Mouse (Mus musculus): Measurements from ENCODE around the gene Stk32c. TPM values are rescaled to one million over a fixed set of nuclear protein-coding genes. Genes with fewer than 3 reads are reported as not detected.

Stk32c gene
- polyA plus RNA-seq, 2 experiments = 0.12 TPM; not detected in 1

DNA sequence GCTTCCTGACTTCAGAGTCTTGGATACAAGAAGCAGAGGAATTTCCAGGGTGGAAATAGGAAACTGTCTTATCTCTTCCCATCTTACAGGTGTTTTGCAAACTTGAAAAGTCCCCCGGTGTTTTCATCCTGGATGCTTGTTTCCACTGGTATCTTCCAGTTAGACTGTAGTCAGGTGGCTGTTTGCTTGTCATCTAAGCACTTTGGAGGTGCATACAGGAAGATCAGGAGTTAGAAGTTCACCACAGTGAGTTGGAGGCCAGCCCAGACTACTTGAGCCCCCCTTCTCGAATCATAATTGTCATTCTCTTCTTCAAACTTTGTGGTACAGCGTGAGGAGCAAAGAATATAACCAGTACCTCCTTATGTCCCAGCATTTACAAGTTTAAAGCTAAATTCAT lies 1.1 kb upstream of the Stk32c start:
- Histone ChIP-seq H3K9ac (replicated peaks) (no peak overlapping the region), H3K4me1 (replicated peaks; ENCODE audit: control insufficient read depth in 2 of 2, insufficient read depth in 2 of 2, low read length in 1 of 2) (peaks cover 0 to 5% of the 10 kb centered on the region in 2 experiments; a peak in 2 of 4 replicates), H3K27ac (no peak overlapping the region), H3K36me3 (replicated peaks; ENCODE audit: control insufficient read depth, insufficient read depth, low read depth) (no peaks in the 10 kb centered on the region), H3K4me3 (ENCODE audit: insufficient read depth in 1 of 2, low read depth in 2 of 2, low read length in 2 of 2) (no peak overlapping the region), H3K9me3 (ENCODE audit: control insufficient read depth, low read length) (no peaks in the 10 kb centered on the region), H3K27me3 (ENCODE audit: control insufficient read depth, insufficient read depth, low read length) (no peaks in the 10 kb centered on the region), H3K4me2 (ENCODE audit: low read depth) (no peak overlapping the region)
- WGBS (ENCODE audit: insufficient replicate concordance) = 53% methylated on average over 3 of the region's 3 CpGs
- ATAC-seq (ENCODE audit: insufficient read depth) (no peak), DNase-seq (ENCODE audit: low read depth in 3 of 3, low spot score in 3 of 3) (no peak)
- no peak for TF ChIP-seq CTCF (IDR thresholded peaks at IDR 0.05; ENCODE audit: low read depth)
- no peak for TF ChIP-seq EP300 (IDR thresholded peaks at IDR 0.05; ENCODE audit: low read depth)

DNA sequence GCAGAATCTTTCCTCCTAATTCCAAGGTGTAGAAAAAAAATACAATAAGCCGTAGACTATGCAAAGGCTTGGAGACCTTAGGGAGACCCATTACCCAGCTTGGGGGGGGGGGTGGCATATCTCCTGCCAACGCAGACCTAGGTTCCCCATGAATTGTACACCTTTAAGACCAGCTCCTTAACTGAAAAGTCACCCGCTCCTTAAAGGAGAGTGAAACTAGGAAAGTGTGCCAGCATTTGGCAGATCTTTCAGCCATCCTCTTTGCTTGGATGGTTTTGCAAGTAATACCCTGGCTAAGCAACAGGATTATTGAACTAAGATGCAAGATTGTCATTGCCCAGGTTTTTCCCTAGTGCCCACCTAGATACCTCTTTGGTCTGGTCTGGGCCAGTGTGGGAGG lies 644 bp upstream of the Stk32c start:
- ATAC-seq (ENCODE audit: insufficient read depth) (no peak), DNase-seq (ENCODE audit: low read depth in 3 of 3, low spot score in 3 of 3) (no peak)
- TF ChIP-seq EP300 (IDR thresholded peaks at IDR 0.05; ENCODE audit: low read depth) (no peak), CTCF (IDR thresholded peaks at IDR 0.05; ENCODE audit: low read depth) (no peak)
- Histone ChIP-seq H3K27me3 (ENCODE audit: control insufficient read depth, insufficient read depth, low read length) (no peaks in the 10 kb centered on the region), H3K27ac (no peak overlapping the region), H3K4me2 (ENCODE audit: low read depth) (peak overlapping the region; percentile 80), H3K4me3 (ENCODE audit: insufficient read depth in 1 of 2, low read depth in 2 of 2, low read length in 2 of 2) (peak overlapping the region in 1 of 2 experiments; percentile 57; a peak in 2 of 4 replicates), H3K4me1 (replicated peaks; ENCODE audit: control insufficient read depth in 2 of 2, insufficient read depth in 2 of 2, low read length in 1 of 2) (peaks cover 0 to 5% of the 10 kb centered on the region in 2 experiments; a peak in 2 of 4 replicates), H3K36me3 (replicated peaks; ENCODE audit: control insufficient read depth, insufficient read depth, low read depth) (no peaks in the 10 kb centered on the region), H3K9me3 (ENCODE audit: control insufficient read depth, low read length) (no peaks in the 10 kb centered on the region), H3K9ac (replicated peaks) (no peak overlapping the region)
- WGBS (ENCODE audit: insufficient replicate concordance) = 69% methylated on average over 3 of the region's 3 CpGs

DNA sequence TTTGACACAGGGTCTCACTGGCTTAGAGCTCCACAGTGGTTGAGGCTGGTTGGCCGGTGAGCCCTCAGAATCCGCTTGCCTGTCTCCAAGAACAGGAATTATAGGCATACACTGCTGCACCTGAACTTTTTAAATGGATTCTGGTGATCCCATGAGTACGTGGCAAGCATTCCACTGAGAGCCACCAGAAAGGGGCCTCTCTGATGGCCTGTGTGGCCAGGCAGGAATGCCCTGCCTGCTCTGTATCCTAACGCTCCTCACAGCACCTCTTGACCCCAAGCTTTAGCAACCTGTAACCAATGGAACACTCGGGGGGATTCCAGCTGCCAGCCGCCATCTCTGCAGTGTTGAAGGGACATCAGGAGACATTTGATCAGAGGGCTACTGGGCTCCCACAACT lies 1.3 kb downstream of the Stk32c start:
- Histone ChIP-seq H3K36me3 (replicated peaks; ENCODE audit: control insufficient read depth, insufficient read depth, low read depth) (no peaks in the 10 kb centered on the region), H3K4me1 (replicated peaks; ENCODE audit: control insufficient read depth in 2 of 2, insufficient read depth in 2 of 2, low read length in 1 of 2) (peaks cover 0 to 8% of the 10 kb centered on the region in 2 experiments; a peak in 2 of 4 replicates), H3K9me3 (ENCODE audit: control insufficient read depth, low read length) (no peaks in the 10 kb centered on the region), H3K4me3 (ENCODE audit: insufficient read depth in 1 of 2, low read depth in 2 of 2, low read length in 2 of 2) (no peak overlapping the region), H3K27me3 (ENCODE audit: control insufficient read depth, insufficient read depth, low read length) (no peaks in the 10 kb centered on the region), H3K9ac (replicated peaks) (no peak overlapping the region), H3K4me2 (ENCODE audit: low read depth) (no peak overlapping the region), H3K27ac (no peak overlapping the region)
- TF ChIP-seq EP300 (IDR thresholded peaks at IDR 0.05; ENCODE audit: low read depth) (no peak), CTCF (IDR thresholded peaks at IDR 0.05; ENCODE audit: low read depth) (no peak)
- ATAC-seq (ENCODE audit: insufficient read depth) (no peak), DNase-seq (ENCODE audit: low read depth in 3 of 3, low spot score in 3 of 3) (no peak)
- WGBS (ENCODE audit: insufficient replicate concordance) = 79% methylated on average over 6 of the region's 6 CpGs

DNA sequence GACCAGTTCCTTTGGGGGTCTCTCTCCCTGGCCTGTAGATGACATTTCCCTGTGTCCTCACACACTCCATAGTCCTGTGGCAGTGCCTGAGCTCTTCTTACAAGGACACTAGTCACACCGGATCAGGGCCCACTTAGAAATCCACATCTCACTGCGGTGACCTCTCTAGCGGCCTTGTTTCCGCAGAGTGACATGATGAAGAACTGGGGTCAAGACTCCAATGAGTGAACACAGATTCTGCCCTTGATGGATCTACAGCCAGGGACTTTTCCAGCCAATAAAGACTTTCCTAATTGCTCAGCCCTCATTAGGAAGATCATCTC lies 4.4 kb downstream of the Stk32c start:
- H3K27ac ChIP-seq = no peak overlapping the region
- WGBS (ENCODE audit: insufficient replicate concordance) = 76% methylated on average over 4 of the region's 4 CpGs
- no peaks in the 10 kb centered on the region for H3K9me3 ChIP-seq (ENCODE audit: control insufficient read depth, low read length)
- H3K36me3 ChIP-seq (replicated peaks; ENCODE audit: control insufficient read depth, insufficient read depth, low read depth) = no peaks in the 10 kb centered on the region
- H3K4me1 ChIP-seq (replicated peaks; ENCODE audit: control insufficient read depth in 2 of 2, insufficient read depth in 2 of 2, low read length in 1 of 2) = peaks cover 0 to 8% of the 10 kb centered on the region in 2 experiments; a peak in 2 of 4 replicates
- H3K4me2 ChIP-seq (ENCODE audit: low read depth) = no peak overlapping the region
- H3K4me3 ChIP-seq (ENCODE audit: insufficient read depth in 1 of 2, low read depth in 2 of 2, low read length in 2 of 2) = no peak overlapping the region
- no peaks in the 10 kb centered on the region for H3K27me3 ChIP-seq (ENCODE audit: control insufficient read depth, insufficient read depth, low read length)
- no peak overlapping the region for H3K9ac ChIP-seq (replicated peaks)
- TF ChIP-seq EP300 (IDR thresholded peaks at IDR 0.05; ENCODE audit: low read depth) (no peak), CTCF (IDR thresholded peaks at IDR 0.05; ENCODE audit: low read depth) (no peak)
- ATAC-seq (ENCODE audit: insufficient read depth) = no peak
- DNase-seq (ENCODE audit: low read depth in 3 of 3, low spot score in 3 of 3) = no peak

DNA sequence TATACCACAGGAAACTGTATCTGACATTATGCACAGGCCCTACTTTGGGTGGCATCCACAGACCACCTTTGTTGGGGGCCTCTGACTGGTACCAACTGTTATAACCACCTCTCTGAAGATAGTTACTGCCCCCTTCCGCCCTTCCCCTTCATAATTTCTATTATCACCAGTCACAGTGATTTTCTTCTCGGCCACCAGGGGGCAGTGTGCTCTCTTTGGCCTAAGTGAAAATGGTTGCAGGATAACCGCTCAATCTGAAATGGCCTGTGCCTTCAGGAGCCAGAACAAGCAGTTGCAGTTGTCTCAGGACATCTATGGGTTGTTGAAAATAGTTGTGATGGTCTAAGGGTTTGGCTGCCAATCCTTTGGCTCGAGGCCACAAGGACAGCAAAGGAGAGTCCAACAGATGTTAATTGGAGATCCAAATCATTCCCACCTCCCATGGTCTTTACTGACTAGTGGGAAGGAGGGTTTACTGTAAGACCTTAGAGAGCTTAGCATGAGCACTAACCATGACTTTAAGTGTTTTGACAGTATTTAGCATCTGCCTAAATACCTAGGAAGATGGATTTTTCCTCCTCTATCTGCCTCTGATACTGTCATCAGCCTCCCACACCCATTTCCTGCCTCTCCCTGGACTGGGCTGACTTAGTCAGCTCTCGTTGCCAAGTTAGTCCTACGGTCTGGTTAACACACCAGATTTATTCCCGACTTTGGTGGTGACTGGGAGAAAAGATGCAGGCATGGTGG lies 4.9 kb downstream of the Stk32c start:
- Histone ChIP-seq H3K9me3 (ENCODE audit: control insufficient read depth, low read length) (no peaks in the 10 kb centered on the region), H3K27ac (no peak overlapping the region), H3K4me3 (ENCODE audit: insufficient read depth in 1 of 2, low read depth in 2 of 2, low read length in 2 of 2) (no peak overlapping the region), H3K27me3 (ENCODE audit: control insufficient read depth, insufficient read depth, low read length) (no peaks in the 10 kb centered on the region), H3K4me2 (ENCODE audit: low read depth) (no peak overlapping the region), H3K9ac (replicated peaks) (no peak overlapping the region), H3K4me1 (replicated peaks; ENCODE audit: control insufficient read depth in 2 of 2, insufficient read depth in 2 of 2, low read length in 1 of 2) (peaks cover 0 to 6% of the 10 kb centered on the region in 2 experiments; a peak in 2 of 4 replicates), H3K36me3 (replicated peaks; ENCODE audit: control insufficient read depth, insufficient read depth, low read depth) (no peaks in the 10 kb centered on the region)
- no peak for ATAC-seq (ENCODE audit: insufficient read depth)
- DNase-seq (ENCODE audit: low read depth in 3 of 3, low spot score in 3 of 3) = peak; percentile 24 to 40 (median 33)
- WGBS (ENCODE audit: insufficient replicate concordance) = 12% methylated on average over 7 of the region's 7 CpGs
- no peak for TF ChIP-seq EP300 (IDR thresholded peaks at IDR 0.05; ENCODE audit: low read depth)
- TF ChIP-seq CTCF (IDR thresholded peaks at IDR 0.05; ENCODE audit: low read depth) = peak; percentile 93
